ENCODE assay signal across 8 mouse cellular contexts in genomic region chr7:100121376-100121789, GRCm38 (mm10). TPM values are rescaled to one million over a fixed set of nuclear protein-coding genes. Genes with fewer than 3 reads are reported as not detected.
DNase-seq lines count a peak whose midpoint lies in the region; ATAC-seq and TF ChIP-seq lines count a peak whose summit lies in the region.

Gene Pold3, minus strand, starts transcription at chr7:100121565.

- TF ChIP-seq EP300 in liver, embryonic 14.5 days (IDR thresholded peaks at IDR 0.05; ENCODE audit: low read depth): peak; percentile 10; the same call in 1 of the 2 replicates
- no peak for TF ChIP-seq EP300 in stomach, postnatal 0 days (optimal IDR thresholded peaks at IDR 0.05)

- 0 out of 2 replicates have a peak, but pooled peaks cover 4% of the 10 kb centered on the region for H3K9me3 ChIP-seq in forebrain, embryonic 10.5 days
- H3K9me3 ChIP-seq in heart, embryonic 15.5 days (replicated peaks): no peaks in the 10 kb centered on the region
- H3K9me3 ChIP-seq in liver, embryonic 14.5 days (ENCODE audit: control insufficient read depth, low read length): peaks cover 2% of the 10 kb centered on the region; the same call in 1 of the 2 replicates
- H3K9me3 ChIP-seq in neural tube, embryonic 11.5 days (ENCODE audit: control insufficient read depth, low read length): no peaks in the 10 kb centered on the region
- H3K9me3 ChIP-seq in stomach, postnatal 0 days (ENCODE audit: control insufficient read depth, low read length): no peaks in the 10 kb centered on the region

- peak; percentile 96 for ATAC-seq in heart, embryonic 15.5 days (replicated peaks; ENCODE audit: insufficient number of reproducible peaks, insufficient read depth, low FRiP score, low read depth)
- ATAC-seq in liver, embryonic 14.5 days (ENCODE audit: insufficient read depth): peak; percentile 98
- peak; percentile 95 for ATAC-seq in neural tube, embryonic 11.5 days (ENCODE audit: insufficient read depth, low FRiP score, low TSS enrichment)
- ATAC-seq in stomach, postnatal 0 days (ENCODE audit: low FRiP score, low TSS enrichment): peak; percentile 96

- no peak; the same call in 1 of the 2 replicates for TF ChIP-seq CTCF in liver, embryonic 14.5 days (IDR thresholded peaks at IDR 0.05; ENCODE audit: low read depth)
- peak; percentile 50 for TF ChIP-seq CTCF in stomach, postnatal 0 days (IDR thresholded peaks at IDR 0.05; ENCODE audit: low read depth)

- H3K4me3 ChIP-seq in forebrain, embryonic 10.5 days: peak within 1 kb of the TSS; percentile 92
- H3K4me3 ChIP-seq in heart, embryonic 15.5 days: peak within 1 kb of the TSS; percentile 92
- H3K4me3 ChIP-seq in liver, embryonic 14.5 days (ENCODE audit: insufficient read depth in 1 of 2, low read depth in 2 of 2, low read length in 2 of 2): peak within 1 kb of the TSS; percentile 87 to 88
- H3K4me3 ChIP-seq in neural tube, embryonic 11.5 days (ENCODE audit: low read depth, low read length): peak within 1 kb of the TSS; percentile 94
- H3K4me3 ChIP-seq in stomach, postnatal 0 days (ENCODE audit: low read depth, low read length): peak within 1 kb of the TSS; percentile 93

- under 1% methylated on average over 33 of the region's 33 CpGs for WGBS in forebrain, embryonic 10.5 days
- WGBS in heart, embryonic 15.5 days: 0% methylated on average over 33 of the region's 33 CpGs
- under 1% methylated on average over 33 of the region's 33 CpGs for WGBS in liver, embryonic 14.5 days (ENCODE audit: insufficient replicate concordance)
- WGBS in neural tube, embryonic 11.5 days: under 1% methylated on average over 32 of the region's 33 CpGs
- 0% methylated on average over 33 of the region's 33 CpGs for WGBS in stomach, postnatal 0 days

- H3K27me3 ChIP-seq in forebrain, embryonic 10.5 days (ENCODE audit: poor library complexity, severe bottlenecking): no peaks in the 10 kb centered on the region
- no peaks in the 10 kb centered on the region for H3K27me3 ChIP-seq in heart, embryonic 15.5 days
- H3K27me3 ChIP-seq in liver, embryonic 14.5 days (ENCODE audit: control insufficient read depth, insufficient read depth, low read length): no peaks in the 10 kb centered on the region
- H3K27me3 ChIP-seq in neural tube, embryonic 11.5 days (ENCODE audit: control insufficient read depth, insufficient read depth, low read length): no peaks in the 10 kb centered on the region
- H3K27me3 ChIP-seq in stomach, postnatal 0 days (ENCODE audit: control insufficient read depth, insufficient read depth, low read length): no peaks in the 10 kb centered on the region

- peaks cover 44% of the 10 kb centered on the region for H3K4me1 ChIP-seq in forebrain, embryonic 10.5 days
- H3K4me1 ChIP-seq in heart, embryonic 15.5 days (replicated peaks): peaks cover 9% of the 10 kb centered on the region; the same call in 1 of the 2 replicates
- H3K4me1 ChIP-seq in liver, embryonic 14.5 days (replicated peaks; ENCODE audit: control insufficient read depth in 2 of 2, insufficient read depth in 2 of 2, low read length in 1 of 2): peaks cover 5 to 8% of the 10 kb centered on the region in 2 experiments; a peak in 3 of 4 replicates
- peaks cover 5% of the 10 kb centered on the region; the same call in 1 of the 2 replicates for H3K4me1 ChIP-seq in neural tube, embryonic 11.5 days (ENCODE audit: control insufficient read depth, insufficient read depth, low read length)
- H3K4me1 ChIP-seq in stomach, postnatal 0 days (replicated peaks; ENCODE audit: control insufficient read depth, insufficient read depth): 0 out of 2 replicates have a peak, but pooled peaks cover 3% of the 10 kb centered on the region

- H3K4me2 ChIP-seq in heart, embryonic 15.5 days: peak within 1 kb of the TSS; percentile 73
- H3K4me2 ChIP-seq in liver, embryonic 14.5 days (ENCODE audit: low read depth): peak within 1 kb of the TSS; percentile 71
- H3K4me2 ChIP-seq in neural tube, embryonic 11.5 days (ENCODE audit: low read depth): peak within 1 kb of the TSS; percentile 76
- H3K4me2 ChIP-seq in stomach, postnatal 0 days (replicated peaks; ENCODE audit: low read depth): peak within 1 kb of the TSS; percentile 90

- peak within 1 kb of the TSS; percentile 90 for H3K9ac ChIP-seq in heart, embryonic 15.5 days
- H3K9ac ChIP-seq in liver, embryonic 14.5 days (replicated peaks): peak within 1 kb of the TSS; percentile 95
- H3K9ac ChIP-seq in neural tube, embryonic 11.5 days (ENCODE audit: low read length): peak within 1 kb of the TSS; percentile 85
- H3K9ac ChIP-seq in stomach, postnatal 0 days (ENCODE audit: low read length): peak within 1 kb of the TSS; percentile 82

- DNase-seq in CD8-positive naive resting alpha-beta T cell, adult 2 months (ENCODE audit: low read depth in 2 of 2, low spot score in 2 of 2): peak; percentile 96 to 99
- DNase-seq in c-Kit-positive CD71-negative TER-119-negative erythroid progenitor cells, embryonic 14.5 days (ENCODE audit: low read depth): peak; percentile 98
- DNase-seq in forebrain, embryonic 10.5 days (ENCODE audit: extremely low spot score, low spot score): peak; percentile 100
- peak; percentile 98 for DNase-seq in kidney, postnatal 25 days
- DNase-seq in liver, embryonic 14.5 days (ENCODE audit: low read depth in 3 of 3, low spot score in 3 of 3): peak; percentile 93 to 94 (median 94)
- peak; percentile 99 for DNase-seq in neural tube, embryonic 11.5 days (ENCODE audit: low spot score)
- peak; percentile 99 for DNase-seq in stomach, postnatal 0 days (ENCODE audit: low spot score)

- H3K36me3 ChIP-seq in forebrain, embryonic 10.5 days (replicated peaks): peaks cover 36% of the 10 kb centered on the region
- peaks cover 6% of the 10 kb centered on the region; the same call in 1 of the 2 replicates for H3K36me3 ChIP-seq in heart, embryonic 15.5 days
- peaks cover 27% of the 10 kb centered on the region for H3K36me3 ChIP-seq in liver, embryonic 14.5 days (replicated peaks; ENCODE audit: control insufficient read depth, insufficient read depth, low read depth)
- peaks cover 5% of the 10 kb centered on the region; the same call in 1 of the 2 replicates for H3K36me3 ChIP-seq in neural tube, embryonic 11.5 days (ENCODE audit: control insufficient read depth, insufficient read depth, low read length)
- H3K36me3 ChIP-seq in stomach, postnatal 0 days (ENCODE audit: control insufficient read depth, insufficient read depth, low read length): peaks cover 10% of the 10 kb centered on the region

- peak within 1 kb of the TSS; percentile 97 for H3K27ac ChIP-seq in forebrain, embryonic 10.5 days
- H3K27ac ChIP-seq in heart, embryonic 15.5 days: peak within 1 kb of the TSS; percentile 88
- H3K27ac ChIP-seq in liver, embryonic 14.5 days: peak within 1 kb of the TSS; percentile 73
- H3K27ac ChIP-seq in neural tube, embryonic 11.5 days (ENCODE audit: low read depth, low read length): peak within 1 kb of the TSS; percentile 80
- H3K27ac ChIP-seq in stomach, postnatal 0 days (replicated peaks): peak within 1 kb of the TSS; percentile 92

RNA-seq across cellular contexts. Expression of gene Pold3, which starts in this region (rescaled TPM):
- 139 and 140 TPM in 2 replicates for polyA plus RNA-seq in forebrain, embryonic 10.5 days (2016; fragmentation: Nextera tagmentation; extraction: Ambion mirVana)
- polyA plus RNA-seq in heart, embryonic 15.5 days (2015; fragmentation: Nextera tagmentation; extraction: Ambion mirVana): 30.7 and 35.6 TPM in 2 replicates
- 19.2 and 31.9 TPM in 2 replicates for polyA plus RNA-seq in liver, embryonic 14.5 days (2012; rRNA removed)
- 50.8 and 51.1 TPM in 2 replicates for polyA plus RNA-seq in liver, embryonic 14.5 days (2014; fragmentation: Nextera tagmentation; extraction: Ambion mirVana)
- 76.9 and 78.2 TPM in 2 replicates for polyA plus RNA-seq in neural tube, embryonic 11.5 days (2014; fragmentation: Nextera tagmentation; extraction: Ambion mirVana)
- 18.6 and 20.3 TPM in 2 replicates for polyA plus RNA-seq in stomach, postnatal 0 days (2015; fragmentation: Nextera tagmentation; extraction: Ambion mirVana)

Comparison
In these comparisons a context has a peak if more than half of its experiments do, and no peak if none do; other contexts are left out.
1. Peak in every context shown above with its lines: DNase-seq, ATAC-seq, H3K4me3 ChIP-seq and H3K27ac ChIP-seq.